Mouse (Mus musculus): ENCODE measurements around the gene Adamtsl2.
A peak's percentile ranks its signal among the peaks of the same experiment; 100 is the strongest.

Adamtsl2 gene

DNA sequence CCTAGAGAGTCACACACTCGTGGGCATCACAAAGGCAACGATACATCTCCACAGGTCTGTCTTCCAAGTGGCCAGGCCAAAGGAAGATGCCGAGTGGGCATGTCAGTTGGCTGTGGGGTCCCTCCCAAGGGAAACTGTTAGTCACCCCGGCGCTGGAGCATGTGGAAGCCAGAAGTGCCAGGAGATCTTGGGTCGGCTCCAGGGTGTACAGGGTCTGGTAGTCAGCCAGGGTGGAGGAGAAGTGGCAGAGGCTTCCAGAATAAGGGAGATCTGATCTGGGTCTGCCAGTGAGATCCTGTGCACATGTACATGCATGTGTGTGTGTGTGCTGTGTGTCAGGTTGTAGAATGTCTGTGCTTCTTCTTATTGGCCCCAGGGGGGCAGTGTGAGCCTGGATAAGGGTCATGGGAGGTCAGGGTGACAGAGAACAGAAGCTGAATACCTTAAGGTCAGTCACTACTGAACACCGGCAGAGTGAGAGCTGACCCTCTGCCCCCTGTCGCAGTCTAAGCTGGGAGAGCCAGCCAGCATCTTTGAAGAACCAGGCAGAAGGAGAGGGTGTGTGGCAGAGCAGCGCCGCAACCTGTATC lies 1.4 kb upstream of the Adamtsl2 start:
- DNase-seq = no peak

- DNase-seq = no peak
Observed at GRCm38 (mm10) chr2:27078312-27078711, 867 bp upstream of the Adamtsl2 start.

DNA sequence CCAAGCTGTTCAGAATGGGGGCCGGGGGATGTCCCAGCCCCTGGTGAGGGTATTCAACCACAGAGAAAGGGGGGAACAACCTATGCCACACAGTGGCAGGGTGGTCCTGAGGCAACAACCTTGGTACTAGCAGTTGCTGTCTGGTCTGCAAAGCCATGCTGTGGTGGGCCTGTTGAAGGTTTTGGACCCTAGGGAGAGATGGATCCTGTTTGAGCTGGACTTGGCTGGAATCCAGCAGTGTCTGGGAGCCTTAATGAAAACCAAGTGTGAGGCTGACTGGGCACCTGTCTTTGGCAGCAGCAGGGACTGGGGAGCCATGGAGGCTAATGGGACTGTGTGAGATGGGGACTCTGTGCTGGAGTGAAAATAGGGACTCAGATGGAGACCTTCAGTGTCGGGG lies 470 bp downstream of the Adamtsl2 start:
- DNase-seq = no peak

DNA sequence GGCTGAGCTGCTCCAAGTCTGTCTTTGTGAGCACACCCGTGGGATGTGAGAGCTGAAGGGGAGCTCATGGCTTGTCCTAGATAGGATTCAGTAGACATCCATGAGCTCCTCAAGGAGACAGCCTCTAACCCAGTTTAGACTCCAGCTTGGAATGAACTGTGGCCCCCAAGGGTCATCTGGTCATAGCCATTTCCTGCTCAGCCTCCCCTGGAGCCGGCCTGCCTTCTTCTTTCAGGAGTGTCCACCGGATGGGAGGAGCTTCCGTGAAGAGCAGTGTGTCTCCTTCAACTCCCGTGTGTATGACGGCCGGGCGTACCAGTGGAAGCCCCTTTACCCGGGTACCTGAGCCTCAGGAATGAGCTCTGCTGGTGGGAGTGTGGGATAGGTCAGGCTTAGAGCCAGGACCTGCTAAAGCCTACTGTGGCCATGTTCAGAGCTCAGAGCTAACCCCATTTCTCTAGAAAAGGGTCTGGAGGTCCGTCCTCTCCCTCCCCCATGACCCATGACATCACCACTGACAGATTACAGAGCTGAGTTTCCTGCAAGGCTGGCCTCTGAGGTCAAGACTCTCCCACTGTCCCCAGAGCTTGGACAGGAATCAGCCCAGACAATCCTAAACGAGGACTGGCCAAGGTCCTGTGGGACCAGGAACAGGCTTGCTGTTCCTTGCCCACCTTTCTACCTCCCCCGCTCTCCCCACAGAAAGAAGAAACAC lies 4.7 kb downstream of the Adamtsl2 start:
- DNase-seq = no peak

GRCm38 (mm10) chr2:27084963-27085362 lies 5.8 kb downstream of the Adamtsl2 start:
- DNase-seq = no peak

- no peak for DNase-seq
Observed at GRCm38 (mm10) chr2:27085801-27086200, 6.6 kb downstream of the Adamtsl2 start.

DNA sequence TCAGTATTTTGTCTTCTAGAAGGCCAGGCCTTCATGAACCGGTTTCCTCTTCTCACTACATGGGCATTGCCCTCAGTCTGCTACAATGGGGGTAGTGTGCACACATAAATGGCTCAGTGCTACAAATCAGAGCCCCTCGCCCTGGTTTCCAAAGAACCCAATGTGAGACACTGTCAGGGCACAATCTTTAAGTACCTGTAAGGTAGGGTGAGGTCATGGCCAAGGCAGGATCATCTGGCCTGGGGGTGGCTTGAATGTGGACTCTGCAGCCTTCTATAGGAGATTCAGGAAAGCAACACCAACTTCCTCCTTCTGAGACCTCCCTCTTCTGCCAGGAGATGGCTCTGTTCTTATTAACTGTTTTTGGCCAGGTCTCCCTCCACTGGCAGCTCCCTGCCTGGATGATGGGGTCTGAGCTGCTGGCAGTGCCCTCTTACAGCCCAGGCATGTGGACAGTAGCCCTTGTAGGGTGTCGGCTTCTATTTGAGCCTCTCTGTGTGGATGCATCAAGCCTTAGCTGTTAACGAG lies 7.4 kb downstream of the Adamtsl2 start:
- DNase-seq = no peak

- DNase-seq = no peak
Observed at GRCm38 (mm10) chr2:27087581-27087980, 8.4 kb downstream of the Adamtsl2 start.

DNA sequence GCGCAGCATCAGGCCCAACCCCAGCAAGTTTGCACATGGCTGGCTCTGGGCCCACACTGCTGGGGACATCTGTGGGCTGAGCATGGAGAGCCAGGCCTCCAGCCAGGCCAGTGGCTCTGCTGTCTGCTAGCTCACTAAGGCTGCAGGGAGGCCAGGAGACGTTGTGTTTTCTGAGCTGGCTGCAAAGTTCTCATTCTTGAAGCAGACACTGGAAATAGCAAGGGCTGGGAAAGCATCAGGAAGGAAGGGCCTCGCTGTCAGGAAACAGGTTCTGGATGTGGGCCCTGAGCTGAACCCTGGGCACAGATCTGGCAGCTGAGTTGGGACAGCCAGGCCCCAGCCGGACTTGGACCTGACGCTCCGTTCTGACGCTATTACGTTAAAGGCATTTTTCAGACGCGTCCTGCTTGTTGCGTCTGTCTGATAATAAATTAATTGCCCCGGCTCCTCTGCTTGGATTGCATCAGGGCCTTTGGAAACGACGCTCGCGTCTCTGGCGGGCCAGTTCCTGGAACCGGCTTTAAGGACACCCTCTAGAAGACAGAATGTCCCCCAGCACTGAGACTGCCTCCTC lies 9.0 kb downstream of the Adamtsl2 start:
- DNase-seq = no peak

- no peak for DNase-seq
Observed at GRCm38 (mm10) chr2:27088700-27089099, 9.5 kb downstream of the Adamtsl2 start.

DNA sequence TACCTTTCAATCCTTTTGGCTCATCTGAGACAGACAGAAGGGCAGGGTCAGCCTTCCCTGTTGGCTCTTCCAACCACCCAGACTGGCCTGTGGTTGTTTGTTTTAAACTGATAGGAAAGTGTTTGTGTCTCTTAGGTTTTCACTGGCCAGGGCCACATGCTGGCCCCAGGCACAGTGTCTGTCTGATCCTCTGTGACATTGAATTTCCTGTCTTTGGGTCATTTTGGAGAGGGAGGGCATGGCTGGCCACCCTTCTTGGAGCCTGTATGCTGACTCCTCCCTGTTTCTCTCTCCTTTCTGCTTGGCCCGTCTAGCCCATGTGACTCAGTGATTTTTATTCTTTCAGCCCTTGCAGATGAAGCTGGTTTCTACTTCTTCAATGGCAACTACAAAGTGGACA lies 10.1 kb downstream of the Adamtsl2 start:
- DNase-seq = no peak

- no peak for DNase-seq
Observed at GRCm38 (mm10) chr2:27095178-27095577, 16.0 kb downstream of the Adamtsl2 start.

DNA sequence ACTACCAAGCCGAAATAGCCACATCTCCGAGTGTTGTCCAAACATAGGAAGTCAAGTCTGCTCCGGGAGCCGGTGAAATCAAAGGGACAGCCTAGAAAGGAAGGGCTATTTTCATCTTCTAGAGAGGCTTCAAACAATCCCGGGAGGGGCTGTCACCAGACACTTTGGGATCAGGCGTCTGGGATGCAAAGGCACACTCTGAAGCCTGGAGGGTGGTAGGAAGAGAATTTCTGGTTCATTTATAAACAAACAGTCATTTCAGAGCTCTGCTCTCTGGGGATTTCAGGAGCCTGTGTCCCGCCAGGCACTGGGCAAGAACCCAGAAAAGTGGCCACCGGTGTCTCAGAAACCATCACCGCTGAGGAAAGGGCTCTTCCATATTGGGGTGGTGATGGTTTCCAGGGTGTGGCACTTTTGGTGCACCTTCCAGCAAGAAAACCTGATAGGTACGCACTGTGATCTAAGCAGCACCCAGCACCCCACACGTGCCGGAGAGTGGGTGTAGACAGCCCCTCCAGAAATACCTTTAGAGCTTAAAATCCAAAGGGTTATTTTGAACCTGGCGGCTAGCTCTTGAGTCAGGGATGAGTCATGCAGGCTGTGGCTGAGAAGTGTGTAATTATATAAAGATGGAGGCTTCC lies 17.3 kb downstream of the Adamtsl2 start:
- no peak for DNase-seq

DNA sequence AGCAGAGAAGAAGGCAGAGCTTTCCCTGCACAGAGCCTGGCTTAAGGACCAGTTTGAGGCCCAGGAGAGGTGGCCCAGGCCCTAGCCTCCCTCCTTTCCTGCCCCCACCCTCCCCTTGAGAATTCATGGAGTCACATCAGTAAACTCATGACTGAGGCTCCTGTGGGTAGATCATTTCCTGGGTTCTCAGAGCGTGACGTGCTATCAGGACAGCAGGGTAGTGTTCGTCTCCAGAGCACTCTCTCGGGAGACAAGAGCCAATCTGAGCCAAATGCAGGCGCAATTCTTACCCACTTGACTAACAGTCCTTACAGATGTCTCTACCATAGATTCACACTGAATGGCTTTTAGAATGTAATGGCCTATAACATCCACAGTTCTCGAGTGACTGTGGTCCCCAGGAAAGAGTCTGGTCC lies 18.1 kb downstream of the Adamtsl2 start:
- no peak for DNase-seq

DNA sequence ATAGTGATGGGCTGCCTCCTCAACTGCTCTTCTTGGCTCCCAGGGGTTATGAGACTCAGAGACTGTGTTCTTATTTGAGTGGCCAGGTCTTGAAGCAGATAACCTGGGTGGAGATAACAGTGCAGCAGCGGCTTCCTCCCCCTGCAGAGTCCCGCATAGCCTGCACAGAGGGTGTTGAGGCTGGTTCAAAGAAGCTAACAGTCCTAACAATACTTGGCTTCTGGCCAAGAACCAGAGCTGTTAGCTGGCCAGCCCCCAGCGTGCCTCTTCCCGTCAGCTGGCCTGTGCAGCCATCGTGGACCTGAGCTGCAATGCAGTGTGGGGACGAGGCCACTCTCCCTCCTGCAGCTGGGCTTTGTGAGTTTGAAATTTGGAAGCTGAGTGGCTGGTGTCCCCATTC lies 18.6 kb downstream of the Adamtsl2 start:
- no peak for DNase-seq

- DNase-seq = no peak
Observed at GRCm38 (mm10) chr2:27103554-27103953, 24.4 kb downstream of the Adamtsl2 start.

- DNase-seq = no peak
Observed at GRCm38 (mm10) chr2:27106816-27107215, 27.6 kb downstream of the Adamtsl2 start.

GRCm38 (mm10) chr2:27108144-27108543 lies 29.0 kb downstream of the Adamtsl2 start:
- DNase-seq = no peak

DNA sequence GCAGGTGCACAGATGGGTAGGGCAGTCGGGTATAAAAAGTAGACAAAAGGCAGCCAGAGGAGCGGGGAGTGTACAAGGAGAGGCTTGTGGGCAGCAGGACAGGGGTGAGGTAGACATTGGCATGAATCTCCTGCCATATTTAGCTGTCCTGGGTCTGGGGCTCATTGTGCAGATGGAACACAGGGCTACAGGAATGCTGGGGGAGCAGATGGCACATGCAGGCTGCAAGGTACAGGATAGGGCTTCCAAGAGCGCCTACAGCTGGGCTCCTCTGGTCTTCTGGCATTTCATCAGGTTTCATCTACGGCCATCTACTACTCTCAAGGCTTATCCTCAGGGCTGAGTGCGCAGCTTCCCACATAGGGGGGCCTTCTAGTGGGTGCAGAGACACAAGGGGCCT lies 29.9 kb downstream of the Adamtsl2 start:
- peak; percentile 61 for DNase-seq

GRCm38 (mm10) chr2:27112585-27112984 lies 33.4 kb downstream of the Adamtsl2 start:
- no peak for DNase-seq

DNA sequence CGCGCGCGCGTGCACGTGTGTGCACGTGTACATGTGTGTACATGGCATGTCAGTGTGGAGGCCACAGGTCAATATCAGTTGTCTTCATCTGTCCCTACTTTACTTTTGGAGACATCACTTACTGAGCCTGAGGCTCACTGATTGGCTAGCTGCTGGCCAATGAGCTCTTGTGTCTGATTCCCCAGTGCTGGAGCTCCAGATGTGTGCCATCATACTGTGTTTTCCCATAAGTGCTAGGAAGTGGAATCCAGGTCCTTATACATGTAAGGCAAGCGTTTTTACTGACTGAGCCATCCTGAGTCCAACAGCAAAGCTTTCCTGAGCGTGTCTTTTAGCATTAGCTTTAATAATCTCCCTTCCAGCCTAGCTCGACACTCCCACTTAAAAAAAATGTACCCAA lies 35.0 kb downstream of the Adamtsl2 start:
- no peak for DNase-seq

GRCm38 (mm10) chr2:27118452-27118851 lies 39.3 kb downstream of the Adamtsl2 start:
- no peak for DNase-seq

DNA sequence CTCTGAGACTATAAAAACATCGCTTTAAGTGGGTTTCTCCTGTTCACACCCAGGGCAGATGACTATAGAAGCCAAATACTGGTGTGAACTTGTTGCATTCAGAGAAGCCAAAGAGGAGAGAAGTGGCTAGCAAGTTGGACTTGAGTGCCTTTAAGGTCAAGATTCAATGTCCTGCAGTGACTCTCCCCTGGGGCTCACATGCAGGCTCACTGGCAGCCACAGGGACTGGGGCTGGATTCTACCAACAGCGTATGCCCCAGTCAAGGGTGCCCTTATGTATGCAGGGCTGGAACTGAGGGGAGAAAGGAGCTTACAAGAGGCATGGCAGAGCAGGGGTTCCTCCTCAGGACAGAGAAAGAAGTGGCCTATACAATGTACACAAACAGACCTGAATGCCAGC lies 40.6 kb downstream of the Adamtsl2 start:
- DNase-seq = no peak

- no peak for DNase-seq
Observed at GRCm38 (mm10) chr2:27120241-27120641, 41.1 kb downstream of the Adamtsl2 start.
